Mouse (Mus musculus): ENCODE results near the gene Map7.

- no peak for TF ChIP-seq CTCF (conservative IDR thresholded peaks at IDR 0.05; ENCODE audit: insufficient read depth, insufficient read length, low read depth, low read length)
- TF ChIP-seq POLR2A (IDR thresholded peaks at IDR 0.05; ENCODE audit: low read depth, low read length), result no peak
These were observed 21.0 kb downstream of the Map7 start for GRCm38 (mm10) chr10:20169182-20169674.
